Mouse (Mus musculus): Measurements from ENCODE around the gene Ppp1r9b.

Gene Ppp1r9b

GRCm38 (mm10) chr11:95044185-95044870, 53.5 kb downstream of the Ppp1r9b start:
- DNase-seq (ENCODE audit: low spot score in 2 of 2) = no peak

GRCm38 (mm10) chr11:95046980-95047680, 56.3 kb downstream of the Ppp1r9b start:
- peak; percentile 47 to 77 for DNase-seq (ENCODE audit: low spot score in 2 of 2)

- no peak for DNase-seq (ENCODE audit: low spot score in 2 of 2)
Measured at GRCm38 (mm10) chr11:95053062-95053461, 62.2 kb downstream of the Ppp1r9b start.
